Mouse (Mus musculus): ENCODE results near the gene Fuca2.

Fuca2 gene

GRCm38 (mm10) chr10:13502371-13502770, 3.0 kb downstream of the Fuca2 start:
- in situ Hi-C loops (cut with MboI; ENCODE audit: unreplicated experiment in 2 of 2) = loop anchor here (5.0 to 10.0 kb wide), 2 partner anchors 65 to 68 kb away; no protein-coding TSS in a partner anchor

GRCm38 (mm10) chr10:13521857-13522256, 22.5 kb downstream of the Fuca2 start:
- in situ Hi-C loops (cut with MboI; ENCODE audit: unreplicated experiment in 2 of 2) = no loop called here

GRCm38 (mm10) chr10:13528155-13528554, 28.8 kb downstream of the Fuca2 start:
- in situ Hi-C loops (cut with MboI; ENCODE audit: unreplicated experiment in 2 of 2) = loop anchor here in 1 of 2 experiments (25.0 kb wide), 1 partner anchor 1159 kb away; no protein-coding TSS in a partner anchor

- in situ Hi-C loops (cut with MboI; ENCODE audit: unreplicated experiment in 2 of 2) = loop anchor here in 1 of 2 experiments (25.0 kb wide), 1 partner anchor 1153 kb away; no protein-coding TSS in a partner anchor
Observed at GRCm38 (mm10) chr10:13534751-13535150, 35.4 kb downstream of the Fuca2 start.

GRCm38 (mm10) chr10:13536706-13537105, 37.4 kb downstream of the Fuca2 start:
- in situ Hi-C loops (cut with MboI; ENCODE audit: unreplicated experiment in 2 of 2) = loop anchor here in 1 of 2 experiments (25.0 kb wide), 1 partner anchor 1151 kb away; no protein-coding TSS in a partner anchor

GRCm38 (mm10) chr10:13539769-13540333, 40.5 kb downstream of the Fuca2 start:
- in situ Hi-C loops (cut with MboI; ENCODE audit: unreplicated experiment in 2 of 2) = loop anchor here in 1 of 2 experiments (25.0 kb wide), 1 partner anchor 1147 kb away; no protein-coding TSS in a partner anchor

- in situ Hi-C loops (cut with MboI; ENCODE audit: unreplicated experiment in 2 of 2) = loop anchor here in 1 of 2 experiments (25.0 kb wide), 1 partner anchor 1146 kb away; no protein-coding TSS in a partner anchor
Observed at GRCm38 (mm10) chr10:13541721-13542120, 42.4 kb downstream of the Fuca2 start.

GRCm38 (mm10) chr10:13552646-13553497, 53.5 kb downstream of the Fuca2 start, which contains the start of the genes Adat2 and Pex3:
TSS of gene Adat2 (plus strand) at chr10:13552894.
TSS of gene Pex3 (minus strand) at chr10:13553142.
- in situ Hi-C loops (cut with MboI; ENCODE audit: unreplicated experiment in 2 of 2) = loop anchor here (5.0 to 25.0 kb wide), 8 partner anchors 116 to 1152 kb away; partner anchors contain the start of genes Hivep2 (in 2 of the 2), Ltv1 (in 1 of the 2), Nmbr (in 1 of the 2) and Vta1 (in 1 of the 2)

- in situ Hi-C loops (cut with MboI; ENCODE audit: unreplicated experiment in 2 of 2) = loop anchor here (5.0 to 25.0 kb wide), 8 partner anchors 116 to 1151 kb away; partner anchors contain the start of genes Hivep2 (in 2 of the 2), Ltv1 (in 1 of the 2), Nmbr (in 1 of the 2) and Vta1 (in 1 of the 2)
Observed at GRCm38 (mm10) chr10:13553498-13553985, 54.2 kb downstream of the Fuca2 start.

GRCm38 (mm10) chr10:13554316-13554715, 55.0 kb downstream of the Fuca2 start:
- in situ Hi-C loops (cut with MboI; ENCODE audit: unreplicated experiment in 2 of 2) = loop anchor here (5.0 to 25.0 kb wide), 8 partner anchors 117 to 1150 kb away; partner anchors contain the start of genes Hivep2 (in 2 of the 2), Ltv1 (in 1 of the 2), Nmbr (in 1 of the 2) and Vta1 (in 1 of the 2)

- in situ Hi-C loops (cut with MboI; ENCODE audit: unreplicated experiment in 2 of 2) = loop anchor here (5.0 to 25.0 kb wide), 6 partner anchors 402 to 825 kb away; partner anchors contain the start of gene Hivep2 (in 2 of the 2)
Observed at GRCm38 (mm10) chr10:13560014-13560674, 60.8 kb downstream of the Fuca2 start.

- in situ Hi-C loops (cut with MboI; ENCODE audit: unreplicated experiment in 2 of 2) = loop anchor here (5.0 to 25.0 kb wide), 7 partner anchors 398 to 820 kb away; partner anchors contain the start of gene Hivep2 (in 2 of the 2)
Observed at GRCm38 (mm10) chr10:13564364-13565079, 65.2 kb downstream of the Fuca2 start.

GRCm38 (mm10) chr10:13565080-13565448, 65.7 kb downstream of the Fuca2 start:
- in situ Hi-C loops (cut with MboI; ENCODE audit: unreplicated experiment in 2 of 2) = loop anchor here (5.0 to 25.0 kb wide), 6 partner anchors 397 to 820 kb away; partner anchors contain the start of gene Hivep2 (in 2 of the 2)

GRCm38 (mm10) chr10:13566393-13566792, 67.1 kb downstream of the Fuca2 start:
- in situ Hi-C loops (cut with MboI; ENCODE audit: unreplicated experiment in 2 of 2) = loop anchor here (5.0 to 25.0 kb wide), 6 partner anchors 396 to 818 kb away; partner anchors contain the start of gene Hivep2 (in 2 of the 2)

Measured in v-Abl transformed pro-B cells (cell line).